Mouse (Mus musculus) mesoderm, embryonic 11.5 days (tissue): Measurements from ENCODE around the gene Fastk.
A peak's percentile ranks its signal among the peaks of the same experiment; 100 is the strongest.

ENCODE experiments used
- DNase-seq: peaks from one replicate; pipeline ENCODE4 v3.0.0-alpha.2; 2012; ENCODE audit warnings: low read depth, low spot score

Gene Fastk

DNA sequence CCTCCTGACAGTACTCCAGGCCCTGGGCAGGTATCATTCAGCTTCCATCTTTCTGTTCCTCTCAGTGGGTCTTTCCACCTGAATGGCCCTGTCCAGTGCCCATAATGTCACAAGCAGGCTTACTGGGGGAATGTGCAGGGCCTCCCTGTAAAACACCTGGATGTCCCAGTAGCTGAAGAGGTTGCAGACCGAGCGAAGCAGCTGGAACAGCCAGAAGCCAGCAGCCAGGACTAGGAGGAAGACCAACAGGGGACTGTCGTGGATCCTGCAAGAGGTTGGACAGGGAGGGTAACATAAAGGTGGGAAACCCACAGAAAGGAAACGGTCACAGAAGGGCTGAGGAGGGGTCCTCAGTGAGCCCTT, 55.4 kb downstream of the Fastk start:
- DNase-seq, result no peak

DNA sequence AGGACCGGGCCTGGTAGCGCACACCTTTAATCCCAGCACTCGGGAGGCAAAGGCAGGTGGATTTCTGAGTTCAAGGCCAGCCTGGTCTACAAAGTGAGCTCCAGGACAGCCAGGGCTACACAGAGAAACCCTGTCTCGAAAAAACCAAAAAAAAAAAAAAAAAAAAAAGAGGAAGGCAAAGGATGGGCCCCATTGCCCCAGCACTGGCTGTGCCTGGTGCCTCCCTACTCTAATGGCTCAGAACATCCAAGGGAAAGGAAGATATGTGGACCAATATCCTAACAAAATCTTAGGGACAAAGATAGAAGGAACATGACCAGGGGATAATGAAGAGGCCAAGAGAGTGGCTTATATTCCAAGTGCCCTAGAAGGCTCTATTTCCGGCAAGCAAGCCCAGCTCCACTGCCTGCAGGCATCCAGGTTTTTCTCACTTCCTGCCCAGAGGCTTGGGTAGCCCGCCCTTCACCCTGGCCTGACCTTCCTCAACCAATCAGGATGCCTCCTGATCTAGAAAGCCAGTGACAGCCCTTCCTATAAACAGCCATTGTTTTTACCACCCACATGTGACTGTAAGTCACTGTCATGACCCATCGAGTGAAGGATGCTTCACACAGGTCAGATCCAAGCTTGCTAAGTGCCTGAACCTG, 56.0 kb downstream of the Fastk start:
- peak; percentile 62 for DNase-seq
